Mouse (Mus musculus) bone marrow macrophage, adult 2 months (primary cell): ENCODE data around the gene Mark4. TPM values are rescaled to one million over a fixed set of nuclear protein-coding genes. Genes with fewer than 3 reads are reported as not detected.

ENCODE experiments used
- H3K27ac ChIP-seq: 2 replicates; pipeline ENCODE4 v1.5.1; 2012; ENCODE audit warnings: low read depth, low read length; ENCODE audit not compliant: insufficient read depth
- H3K4me1 ChIP-seq: 2 replicates; pipeline ENCODE4 v1.6.1; 2012; ENCODE audit warnings: low read length; ENCODE audit not compliant: control insufficient read depth, insufficient read depth
- H3K4me3 ChIP-seq: 2 replicates; pipeline ENCODE4 v1.5.1; 2012; ENCODE audit warnings: mild to moderate bottlenecking, low read length, moderate library complexity; ENCODE audit not compliant: insufficient read depth
- CTCF ChIP-seq: IDR thresholded peaks from 2 replicates; pipeline ENCODE4 v1.5.1; 2012; ENCODE audit warnings: low read depth, mild to moderate bottlenecking, low read length, moderate library complexity
- POLR2A ChIP-seq: IDR thresholded peaks from 2 replicates; pipeline ENCODE4 v1.6.1; 2012; ENCODE audit warnings: mild to moderate bottlenecking, low read depth, low read length, borderline replicate concordance
- polyA plus RNA-seq: library from polyadenylated mRNA; stranded (reverse); fragments of >200 nt; gene quantifications from 2 replicates; pipeline ENCODE4 v1.2.4, GENCODE M21; 2012; ENCODE audit not compliant: missing spikeins, insufficient read depth, insufficient read length

Gene Mark4
- polyA plus RNA-seq, 1 experiment = 21.4 TPM

GRCm38 (mm10) chr7:19473875-19474443 is 15.3 kb upstream of the Mark4 start:
- peak overlapping the region; percentile 66 for H3K4me3 ChIP-seq
- H3K4me1 ChIP-seq = peaks cover 29% of the 10 kb centered on the region
- peak overlapping the region; percentile 57 for H3K27ac ChIP-seq
- TF ChIP-seq POLR2A (no peak), CTCF (no peak)

GRCm38 (mm10) chr7:19472403-19472802 is 13.8 kb upstream of the Mark4 start:
- H3K4me3 ChIP-seq = no peak overlapping the region; the same call in 1 of the 2 replicates
- no peak for TF ChIP-seq CTCF
- no peak for TF ChIP-seq POLR2A
- H3K4me1 ChIP-seq = peaks cover 32% of the 10 kb centered on the region
- peak overlapping the region; percentile 26 for H3K27ac ChIP-seq

GRCm38 (mm10) chr7:19470308-19470707 is 11.7 kb upstream of the Mark4 start:
- no peak for TF ChIP-seq CTCF
- H3K27ac ChIP-seq = no peak overlapping the region
- peaks cover 50% of the 10 kb centered on the region for H3K4me1 ChIP-seq
- H3K4me3 ChIP-seq = no peak overlapping the region

GRCm38 (mm10) chr7:19469404-19469803 is 10.8 kb upstream of the Mark4 start:
- TF ChIP-seq POLR2A = no peak
- TF ChIP-seq CTCF = no peak
- Histone ChIP-seq H3K4me3 (no peak overlapping the region), H3K4me1 (peaks cover 49% of the 10 kb centered on the region)

GRCm38 (mm10) chr7:19468279-19468678 is 9.7 kb upstream of the Mark4 start:
- TF ChIP-seq CTCF = no peak
- TF ChIP-seq POLR2A = no peak
- Histone ChIP-seq H3K4me1 (peaks cover 43% of the 10 kb centered on the region), H3K27ac (0 out of 2 replicates have a peak overlapping the region, but pooled peaks have one; percentile 4), H3K4me3 (no peak overlapping the region)

More at GRCm38 (mm10) chr7:19469404-19469803, 10.8 kb upstream of the Mark4 start:
- no peak overlapping the region for H3K27ac ChIP-seq

- H3K4me1 ChIP-seq = peaks cover 38% of the 10 kb centered on the region
- no peak overlapping the region for H3K27ac ChIP-seq
- TF ChIP-seq CTCF (no peak), POLR2A (no peak)
- no peak overlapping the region for H3K4me3 ChIP-seq
Measured at GRCm38 (mm10) chr7:19467638-19468037, 9.0 kb upstream of the Mark4 start.

GRCm38 (mm10) chr7:19466602-19467145 is 8.1 kb upstream of the Mark4 start:
- no peak for TF ChIP-seq CTCF
- TF ChIP-seq POLR2A = no peak
- H3K4me1 ChIP-seq = peaks cover 36% of the 10 kb centered on the region
- no peak overlapping the region for H3K4me3 ChIP-seq
- H3K27ac ChIP-seq = 0 out of 2 replicates have a peak overlapping the region, but pooled peaks have one; percentile 46

GRCm38 (mm10) chr7:19464367-19465307 is 6.0 kb upstream of the Mark4 start:
- peaks cover 29% of the 10 kb centered on the region for H3K4me1 ChIP-seq
- no peak for TF ChIP-seq POLR2A
- no peak for TF ChIP-seq CTCF
- H3K4me3 ChIP-seq = no peak overlapping the region
- H3K27ac ChIP-seq = no peak overlapping the region

- TF ChIP-seq POLR2A = no peak
- TF ChIP-seq CTCF = no peak
- H3K27ac ChIP-seq = no peak within 1 kb of the TSS
- no peak within 1 kb of the TSS for H3K4me3 ChIP-seq
- peaks cover 29% of the 10 kb centered on the region for H3K4me1 ChIP-seq
Measured at GRCm38 (mm10) chr7:19462884-19463381, 4.3 kb upstream of the Mark4 start, which contains the start of gene Exoc3l2. Exoc3l2 (plus strand) TSS chr7:19463331.
